Mouse (Mus musculus) liver, embryonic 15.5 days (tissue): ENCODE data around the gene Dnah12. TPM values are rescaled to one million over a fixed set of nuclear protein-coding genes. Genes with fewer than 3 reads are reported as not detected.

Experiments
- ATAC-seq: fragments of 200-750 bp; cut with Nextera tagmentation; 2 replicates; pipeline ENCODE4 v1.8.0; 2017; ENCODE audit warnings: moderate number of reproducible peaks, mild to moderate bottlenecking, moderate library complexity; ENCODE audit not compliant: insufficient read depth
- H3K27ac ChIP-seq: fragments of 300-500 bp; sonication (generic); replicated peaks from 2 replicates; pipeline ENCODE4 v1.5.1; 2015; ENCODE audit warnings: mild to moderate bottlenecking, inconsistent platforms
- H3K27me3 ChIP-seq: fragments of 300-500 bp; sonication (generic); 2 replicates; pipeline ENCODE4 v1.6.1; 2015; ENCODE audit warnings: mild to moderate bottlenecking, inconsistent platforms
- H3K36me3 ChIP-seq: fragments of 300-500 bp; sonication (generic); replicated peaks from 2 replicates; pipeline ENCODE4 v1.6.1; 2015; ENCODE audit warnings: moderate library complexity, mild to moderate bottlenecking, inconsistent platforms
- H3K4me1 ChIP-seq: fragments of 300-500 bp; sonication (generic); replicated peaks from 2 replicates; pipeline ENCODE4 v1.6.1; 2015; ENCODE audit warnings: inconsistent platforms
- H3K4me2 ChIP-seq: fragments of 300-500 bp; sonication (generic); 2 replicates; pipeline ENCODE4 v1.6.1; 2015; ENCODE audit warnings: moderate library complexity, mild to moderate bottlenecking, inconsistent platforms
- H3K4me3 ChIP-seq: fragments of 300-500 bp; sonication (generic); replicated peaks from 2 replicates; pipeline ENCODE4 v1.5.1; 2015; ENCODE audit warnings: mild to moderate bottlenecking, inconsistent platforms
- H3K9ac ChIP-seq: fragments of 300-500 bp; sonication (generic); 2 replicates; pipeline ENCODE4 v1.6.1; 2015; ENCODE audit warnings: moderate library complexity, mild to moderate bottlenecking, inconsistent platforms
- H3K9me3 ChIP-seq: fragments of 300-500 bp; sonication (generic); replicated peaks from 2 replicates; pipeline ENCODE4 v1.6.1; 2016; ENCODE audit warnings: inconsistent platforms
- WGBS: fragments of 180-500 bp; shearing (Covaris S2); methylation state at CpG from one replicate; pipeline ENCODE4 v1.1.7; 2015; ENCODE audit warnings: mixed read lengths; ENCODE audit not compliant: insufficient replicate concordance; 5-methylcytosine and 5-hydroxymethylcytosine counted together
- polyA plus RNA-seq: library from polyadenylated mRNA; unstranded; fragments of >200 nt; fragmentation: Nextera tagmentation; extraction: Ambion mirVana; gene quantifications from 2 replicates; pipeline ENCODE4 v1.2.1, GENCODE M21; 2015

The Dnah12 gene
- polyA plus RNA-seq, 1 experiment from 2014 or later: 0.02 TPM

GRCm38 (mm10) chr14:26724898-26725297 lies 31.8 kb downstream of the Dnah12 start:
- Histone ChIP-seq H3K4me3 (no peak overlapping the region), H3K4me2 (no peak overlapping the region), H3K27me3 (no peaks in the 10 kb centered on the region), H3K4me1 (no peaks in the 10 kb centered on the region), H3K9me3 (no peaks in the 10 kb centered on the region), H3K36me3 (no peaks in the 10 kb centered on the region), H3K9ac (no peak overlapping the region), H3K27ac (no peak overlapping the region)
- 66% methylated on average over 3 of the region's 3 CpGs for WGBS
- ATAC-seq: no peak

- no peaks in the 10 kb centered on the region for H3K36me3 ChIP-seq
- no peaks in the 10 kb centered on the region for H3K4me1 ChIP-seq
- H3K27ac ChIP-seq: no peak overlapping the region
- no peak overlapping the region for H3K4me2 ChIP-seq
- ATAC-seq: no peak
- no peaks in the 10 kb centered on the region for H3K27me3 ChIP-seq
- 8% methylated on average over 8 of the region's 8 CpGs for WGBS
- no peaks in the 10 kb centered on the region for H3K9me3 ChIP-seq
- no peak overlapping the region for H3K9ac ChIP-seq
- no peak overlapping the region for H3K4me3 ChIP-seq
These were observed 65.5 kb downstream of the Dnah12 start for GRCm38 (mm10) chr14:26758566-26758965.

GRCm38 (mm10) chr14:26764827-26765226 lies 71.8 kb downstream of the Dnah12 start:
- 28% methylated on average over 6 of the region's 6 CpGs for WGBS
- Histone ChIP-seq H3K4me3 (no peak overlapping the region), H3K4me2 (no peak overlapping the region), H3K27me3 (no peaks in the 10 kb centered on the region), H3K27ac (no peak overlapping the region), H3K4me1 (no peaks in the 10 kb centered on the region), H3K9ac (no peak overlapping the region), H3K36me3 (no peaks in the 10 kb centered on the region), H3K9me3 (no peaks in the 10 kb centered on the region)
- no peak for ATAC-seq

GRCm38 (mm10) chr14:26768195-26768594 lies 75.1 kb downstream of the Dnah12 start:
- no peak overlapping the region for H3K4me2 ChIP-seq
- H3K9ac ChIP-seq: no peak overlapping the region
- H3K4me3 ChIP-seq: no peak overlapping the region
- WGBS: 33% methylated on average over 4 of the region's 4 CpGs
- H3K36me3 ChIP-seq: no peaks in the 10 kb centered on the region
- H3K27ac ChIP-seq: no peak overlapping the region
- no peaks in the 10 kb centered on the region for H3K9me3 ChIP-seq
- H3K27me3 ChIP-seq: no peaks in the 10 kb centered on the region
- no peaks in the 10 kb centered on the region for H3K4me1 ChIP-seq
- no peak for ATAC-seq

GRCm38 (mm10) chr14:26773536-26773935 lies 80.5 kb downstream of the Dnah12 start:
- H3K27me3 ChIP-seq: no peaks in the 10 kb centered on the region
- H3K4me3 ChIP-seq: no peak overlapping the region
- H3K9ac ChIP-seq: no peak overlapping the region
- no peaks in the 10 kb centered on the region for H3K4me1 ChIP-seq
- no peak overlapping the region for H3K4me2 ChIP-seq
- no peaks in the 10 kb centered on the region for H3K36me3 ChIP-seq
- whole genome bisulfite sequencing: 68% methylated on average over 4 of the region's 4 CpGs
- no peak overlapping the region for H3K27ac ChIP-seq
- no peak for ATAC-seq
- no peaks in the 10 kb centered on the region for H3K9me3 ChIP-seq

GRCm38 (mm10) chr14:26783731-26784130 lies 90.7 kb downstream of the Dnah12 start:
- Histone ChIP-seq H3K4me1 (no peaks in the 10 kb centered on the region), H3K4me3 (no peak overlapping the region), H3K36me3 (no peaks in the 10 kb centered on the region), H3K9ac (no peak overlapping the region), H3K27me3 (no peaks in the 10 kb centered on the region), H3K4me2 (no peak overlapping the region), H3K27ac (no peak overlapping the region), H3K9me3 (no peaks in the 10 kb centered on the region)
- no peak for ATAC-seq
- 14% methylated on average over 4 of the region's 4 CpGs for WGBS

GRCm38 (mm10) chr14:26785695-26786094 lies 92.6 kb downstream of the Dnah12 start:
- Histone ChIP-seq H3K4me1 (no peaks in the 10 kb centered on the region), H3K4me2 (no peak overlapping the region), H3K36me3 (no peaks in the 10 kb centered on the region), H3K27me3 (no peaks in the 10 kb centered on the region), H3K9me3 (no peaks in the 10 kb centered on the region), H3K9ac (no peak overlapping the region), H3K4me3 (no peak overlapping the region), H3K27ac (no peak overlapping the region)
- no peak for ATAC-seq
- 49% methylated on average over 4 of the region's 4 CpGs for WGBS

- H3K27ac ChIP-seq: no peak overlapping the region
- no peak overlapping the region for H3K4me3 ChIP-seq
- H3K9ac ChIP-seq: no peak overlapping the region
- H3K4me2 ChIP-seq: no peak overlapping the region
- WGBS: 73% methylated on average over 2 of the region's 2 CpGs
- no peak for ATAC-seq
- H3K4me1 ChIP-seq: no peaks in the 10 kb centered on the region
- H3K9me3 ChIP-seq: no peaks in the 10 kb centered on the region
- no peaks in the 10 kb centered on the region for H3K36me3 ChIP-seq
- no peaks in the 10 kb centered on the region for H3K27me3 ChIP-seq
These were observed 101.4 kb downstream of the Dnah12 start for GRCm38 (mm10) chr14:26794431-26794830.

GRCm38 (mm10) chr14:26798330-26798729 lies 105.3 kb downstream of the Dnah12 start:
- Histone ChIP-seq H3K4me1 (no peaks in the 10 kb centered on the region), H3K4me2 (no peak overlapping the region), H3K9ac (no peak overlapping the region), H3K4me3 (no peak overlapping the region), H3K36me3 (no peaks in the 10 kb centered on the region), H3K27ac (no peak overlapping the region), H3K27me3 (no peaks in the 10 kb centered on the region), H3K9me3 (no peaks in the 10 kb centered on the region)
- WGBS: 17% methylated on average over 3 of the region's 3 CpGs
- ATAC-seq: no peak

GRCm38 (mm10) chr14:26799286-26799685 lies 106.2 kb downstream of the Dnah12 start:
- H3K27ac ChIP-seq: no peak overlapping the region

GRCm38 (mm10) chr14:26805500-26805899 lies 112.4 kb downstream of the Dnah12 start:
- no peaks in the 10 kb centered on the region for H3K9me3 ChIP-seq
- no peak overlapping the region for H3K27ac ChIP-seq
- no peak overlapping the region for H3K9ac ChIP-seq
- H3K4me1 ChIP-seq: no peaks in the 10 kb centered on the region
- 41% methylated on average over 7 of the region's 7 CpGs for WGBS
- H3K4me2 ChIP-seq: no peak overlapping the region
- no peak overlapping the region for H3K4me3 ChIP-seq
- H3K27me3 ChIP-seq: no peaks in the 10 kb centered on the region
- no peak for ATAC-seq
- no peaks in the 10 kb centered on the region for H3K36me3 ChIP-seq

More at GRCm38 (mm10) chr14:26799286-26799685, 106.2 kb downstream of the Dnah12 start:
- no peak overlapping the region for H3K4me3 ChIP-seq
- H3K9me3 ChIP-seq: no peaks in the 10 kb centered on the region
- H3K4me1 ChIP-seq: no peaks in the 10 kb centered on the region
- no peak overlapping the region for H3K4me2 ChIP-seq
- H3K27me3 ChIP-seq: no peaks in the 10 kb centered on the region
- no peak for ATAC-seq
- 43% methylated on average over 3 of the region's 3 CpGs for WGBS
- no peaks in the 10 kb centered on the region for H3K36me3 ChIP-seq
- no peak overlapping the region for H3K9ac ChIP-seq

- ATAC-seq: no peak
- 78% methylated on average over 11 of the region's 11 CpGs for WGBS
These were observed 119.7 kb downstream of the Dnah12 start for GRCm38 (mm10) chr14:26812734-26813133.

More at GRCm38 (mm10) chr14:26812734-26813133, 119.7 kb downstream of the Dnah12 start:
- Histone ChIP-seq H3K27ac (no peak overlapping the region), H3K4me2 (no peak overlapping the region), H3K9me3 (no peaks in the 10 kb centered on the region), H3K36me3 (no peaks in the 10 kb centered on the region), H3K4me3 (no peak overlapping the region), H3K4me1 (no peaks in the 10 kb centered on the region), H3K27me3 (no peaks in the 10 kb centered on the region), H3K9ac (no peak overlapping the region)
